Mouse (Mus musculus) thymus, adult 2 months (tissue): Measurements from ENCODE around the gene Lingo4.

Source experiments
- CTCF ChIP-seq: fragments of 200-500 bp; IDR thresholded peaks from 2 replicates; pipeline ENCODE4 v1.5.1; 2012; ENCODE audit warnings: mild to moderate bottlenecking, control low read depth, low read length, moderate library complexity, borderline replicate concordance; ENCODE audit not compliant: control insufficient read depth, poor library complexity, insufficient read depth; ENCODE audit errors: extremely low read depth
- POLR2A ChIP-seq: fragments of 200-500 bp; IDR thresholded peaks from 2 replicates; pipeline ENCODE4 v1.6.1; 2012; ENCODE audit warnings: mild to moderate bottlenecking, low read length, control low read depth, moderate library complexity; ENCODE audit not compliant: control insufficient read depth, poor library complexity, insufficient read depth; ENCODE audit errors: extremely low read depth

GRCm38 (mm10) chr3:94413031-94413679, 14.8 kb downstream of the Lingo4 start, which contains the start of gene Tdrkh:
- TF ChIP-seq POLR2A = peak; percentile 92
- peak; percentile 72; the same call in 1 of the 2 replicates for TF ChIP-seq CTCF
